Mouse (Mus musculus) limb, embryonic 12.5 days (tissue): ENCODE results near the gene Clec3b. TPM values are rescaled to one million over a fixed set of nuclear protein-coding genes. Genes with fewer than 3 reads are reported as not detected.
A peak's percentile ranks its signal among the peaks of the same experiment; 100 is the strongest.

Experiments used
- ATAC-seq: fragments of 200-750 bp; cut with Nextera tagmentation; 2 replicates; pipeline ENCODE4 v1.8.0; 2017; ENCODE audit warnings: low read depth, moderate TSS enrichment; ENCODE audit not compliant: insufficient number of reproducible peaks, insufficient read depth, low FRiP score, low TSS enrichment
- H3K27ac ChIP-seq: fragments of 300-500 bp; sonication (generic); 2 replicates; pipeline ENCODE4 v1.5.1; 2016; ENCODE audit warnings: mild to moderate bottlenecking, moderate library complexity
- H3K27me3 ChIP-seq: fragments of 300-500 bp; sonication (generic); 2 replicates; pipeline ENCODE4 v1.6.1; 2016; ENCODE audit warnings: mild to moderate bottlenecking, moderate library complexity
- H3K36me3 ChIP-seq: fragments of 300-500 bp; sonication (generic); 2 replicates; pipeline ENCODE4 v1.6.1; 2016; ENCODE audit warnings: mild to moderate bottlenecking, moderate library complexity
- H3K4me1 ChIP-seq: fragments of 300-500 bp; sonication (generic); replicated peaks from 2 replicates; pipeline ENCODE4 v1.6.1; 2016
- H3K4me2 ChIP-seq: fragments of 300-500 bp; sonication (generic); 2 replicates; pipeline ENCODE4 v1.6.1; 2016; ENCODE audit warnings: mild to moderate bottlenecking, moderate library complexity
- H3K4me3 ChIP-seq: fragments of 300-500 bp; sonication (generic); replicated peaks from 2 replicates; pipeline ENCODE4 v1.5.1; 2016; ENCODE audit warnings: mild to moderate bottlenecking
- H3K9ac ChIP-seq: fragments of 300-500 bp; sonication (generic); replicated peaks from 2 replicates; pipeline ENCODE4 v1.6.1; 2016; ENCODE audit warnings: mild to moderate bottlenecking, moderate library complexity
- H3K9me3 ChIP-seq: fragments of 300-500 bp; sonication (generic); 2 replicates; pipeline ENCODE4 v1.6.1; 2016; ENCODE audit warnings: mild to moderate bottlenecking, moderate library complexity
- WGBS: fragments of 180-500 bp; shearing (Covaris S2); methylation state at CpG from one replicate; pipeline ENCODE4 v1.1.7; 2016; 5-methylcytosine and 5-hydroxymethylcytosine counted together
- polyA plus RNA-seq: library from polyadenylated mRNA; unstranded; fragments of >200 nt; fragmentation: Nextera tagmentation; extraction: Ambion mirVana; gene quantifications from 2 replicates; pipeline ENCODE4 v1.2.1, GENCODE M21; 2016

Gene Clec3b
- polyA plus RNA-seq, 1 experiment from 2014 or later: not detected

GRCm38 (mm10) chr9:123153121-123153520 is 2.4 kb downstream of the Clec3b start:
- Histone ChIP-seq H3K4me3 (no peak overlapping the region), H3K36me3 (no peaks in the 10 kb centered on the region), H3K27me3 (peaks cover 5% of the 10 kb centered on the region), H3K9me3 (no peaks in the 10 kb centered on the region), H3K9ac (no peak overlapping the region), H3K4me1 (no peaks in the 10 kb centered on the region), H3K4me2 (no peak overlapping the region), H3K27ac (no peak overlapping the region)
- WGBS: 70% methylated on average over 2 of the region's 2 CpGs
- no peak for ATAC-seq

- Histone ChIP-seq H3K27ac (no peak overlapping the region), H3K9ac (no peak overlapping the region), H3K4me2 (peak overlapping the region; percentile 52), H3K4me3 (peak overlapping the region; percentile 28), H3K4me1 (no peaks in the 10 kb centered on the region), H3K9me3 (no peaks in the 10 kb centered on the region), H3K27me3 (peaks cover 5% of the 10 kb centered on the region), H3K36me3 (no peaks in the 10 kb centered on the region)
- WGBS: 32% methylated on average over 30 of the region's 30 CpGs
- 0 out of 2 replicates have a peak, but pooled peaks have one; percentile 53 for ATAC-seq
These were observed 6.2 kb downstream of the Clec3b start for GRCm38 (mm10) chr9:123156910-123157361.

GRCm38 (mm10) chr9:123157699-123158098 is 7.0 kb downstream of the Clec3b start:
- H3K4me1 ChIP-seq: no peaks in the 10 kb centered on the region
- H3K9ac ChIP-seq: no peak overlapping the region
- H3K9me3 ChIP-seq: no peaks in the 10 kb centered on the region
- no peaks in the 10 kb centered on the region for H3K36me3 ChIP-seq
- no peak overlapping the region for H3K4me3 ChIP-seq
- H3K27me3 ChIP-seq: peaks cover 5% of the 10 kb centered on the region
- no peak for ATAC-seq
- no peak overlapping the region for H3K4me2 ChIP-seq
- H3K27ac ChIP-seq: no peak overlapping the region

- H3K36me3 ChIP-seq: no peaks in the 10 kb centered on the region
- H3K9ac ChIP-seq: no peak overlapping the region
- ATAC-seq: no peak
- peaks cover 5% of the 10 kb centered on the region for H3K27me3 ChIP-seq
- H3K4me1 ChIP-seq: no peaks in the 10 kb centered on the region
- H3K4me3 ChIP-seq: no peak overlapping the region
- H3K27ac ChIP-seq: no peak overlapping the region
- H3K4me2 ChIP-seq: no peak overlapping the region
- 63% methylated on average over 8 of the region's 8 CpGs for whole genome bisulfite sequencing
- no peaks in the 10 kb centered on the region for H3K9me3 ChIP-seq
These were observed 7.5 kb downstream of the Clec3b start for GRCm38 (mm10) chr9:123158125-123158836.

GRCm38 (mm10) chr9:123159330-123159729 is 8.6 kb downstream of the Clec3b start:
- H3K27ac ChIP-seq: no peak overlapping the region
- no peaks in the 10 kb centered on the region for H3K9me3 ChIP-seq
- no peak overlapping the region for H3K4me3 ChIP-seq
- H3K27me3 ChIP-seq: peaks cover 5% of the 10 kb centered on the region
- H3K36me3 ChIP-seq: no peaks in the 10 kb centered on the region
- H3K4me1 ChIP-seq: no peaks in the 10 kb centered on the region
- no peak overlapping the region for H3K4me2 ChIP-seq
- ATAC-seq: no peak
- WGBS: 63% methylated on average over 7 of the region's 7 CpGs
- no peak overlapping the region for H3K9ac ChIP-seq

- Histone ChIP-seq H3K27me3 (no peaks in the 10 kb centered on the region), H3K4me2 (no peak overlapping the region), H3K36me3 (no peaks in the 10 kb centered on the region), H3K4me1 (peaks cover 4% of the 10 kb centered on the region; the same call in 1 of the 2 replicates), H3K27ac (no peak overlapping the region), H3K4me3 (no peak overlapping the region), H3K9me3 (no peaks in the 10 kb centered on the region), H3K9ac (no peak overlapping the region)
- WGBS: 79% methylated on average over 2 of the region's 2 CpGs
- no peak for ATAC-seq
These were observed 11.0 kb downstream of the Clec3b start for GRCm38 (mm10) chr9:123161792-123162191.

GRCm38 (mm10) chr9:123162985-123163694 is 12.4 kb downstream of the Clec3b start:
- Histone ChIP-seq H3K36me3 (no peaks in the 10 kb centered on the region), H3K27me3 (no peaks in the 10 kb centered on the region), H3K4me3 (no peak overlapping the region), H3K4me2 (no peak overlapping the region), H3K27ac (no peak overlapping the region), H3K4me1 (peaks cover 4% of the 10 kb centered on the region; the same call in 1 of the 2 replicates), H3K9me3 (no peaks in the 10 kb centered on the region), H3K9ac (no peak overlapping the region)
- WGBS: 84% methylated on average over 4 of the region's 4 CpGs
- ATAC-seq: peak; percentile 16; the same call in 1 of the 2 replicates

GRCm38 (mm10) chr9:123165781-123166443 is 15.2 kb downstream of the Clec3b start:
- H3K4me3 ChIP-seq: no peak overlapping the region
- ATAC-seq: no peak
- H3K36me3 ChIP-seq: no peaks in the 10 kb centered on the region
- no peak overlapping the region for H3K27ac ChIP-seq
- H3K4me2 ChIP-seq: no peak overlapping the region
- no peaks in the 10 kb centered on the region for H3K9me3 ChIP-seq
- peaks cover 4% of the 10 kb centered on the region; the same call in 1 of the 2 replicates for H3K4me1 ChIP-seq
- 77% methylated on average over 3 of the region's 3 CpGs for WGBS
- H3K9ac ChIP-seq: no peak overlapping the region
- H3K27me3 ChIP-seq: no peaks in the 10 kb centered on the region

GRCm38 (mm10) chr9:123173760-123174159 is 23.0 kb downstream of the Clec3b start:
- WGBS: 88% methylated on average over 6 of the region's 6 CpGs

GRCm38 (mm10) chr9:123174356-123174755 is 23.6 kb downstream of the Clec3b start:
- H3K27me3 ChIP-seq: no peaks in the 10 kb centered on the region
- H3K4me3 ChIP-seq: no peak overlapping the region
- H3K9me3 ChIP-seq: no peaks in the 10 kb centered on the region
- H3K36me3 ChIP-seq: no peaks in the 10 kb centered on the region
- 57% methylated on average over 4 of the region's 4 CpGs for WGBS
- no peak overlapping the region for H3K4me2 ChIP-seq
- no peaks in the 10 kb centered on the region for H3K4me1 ChIP-seq
- H3K27ac ChIP-seq: no peak overlapping the region
- H3K9ac ChIP-seq: no peak overlapping the region
- no peak for ATAC-seq

More at GRCm38 (mm10) chr9:123173760-123174159, 23.0 kb downstream of the Clec3b start:
- Histone ChIP-seq H3K36me3 (no peaks in the 10 kb centered on the region), H3K27me3 (no peaks in the 10 kb centered on the region), H3K9me3 (no peaks in the 10 kb centered on the region), H3K4me3 (no peak overlapping the region), H3K4me1 (no peaks in the 10 kb centered on the region), H3K27ac (no peak overlapping the region), H3K9ac (no peak overlapping the region), H3K4me2 (no peak overlapping the region)
- ATAC-seq: no peak

- no peak overlapping the region for H3K4me2 ChIP-seq
- H3K27me3 ChIP-seq: no peaks in the 10 kb centered on the region
- ATAC-seq: no peak
- no peaks in the 10 kb centered on the region for H3K4me1 ChIP-seq
- no peak overlapping the region for H3K27ac ChIP-seq
- H3K4me3 ChIP-seq: no peak overlapping the region
- H3K9me3 ChIP-seq: no peaks in the 10 kb centered on the region
- 87% methylated on average over 9 of the region's 9 CpGs for WGBS
- no peaks in the 10 kb centered on the region for H3K36me3 ChIP-seq
- no peak overlapping the region for H3K9ac ChIP-seq
These were observed 26.8 kb downstream of the Clec3b start for GRCm38 (mm10) chr9:123177380-123178048.
